Mouse (Mus musculus) urinary bladder, postnatal 25 days (tissue): ENCODE measurements around the gene Iqschfp.

Experiments
- DNase-seq: peaks from one replicate; pipeline ENCODE4 v3.0.0; 2022; ENCODE audit warnings: low spot score

Gene Iqschfp

GRCm38 (mm10) chr3:67892026-67892705 is at the start of gene Iqschfp, which contains the start of gene Iqcj:
Gene Iqschfp (plus strand): TSS chr3:67892232.
Gene Iqcj (plus strand): TSS chr3:67892220.
- DNase-seq: no peak

GRCm38 (mm10) chr3:67852397-67852796 is 39.6 kb upstream of the Iqschfp start:
- no peak for DNase-seq

- no peak for DNase-seq
These were observed 30.5 kb upstream of the Iqschfp start for GRCm38 (mm10) chr3:67861524-67861923.

- DNase-seq: no peak
These were observed 24.5 kb upstream of the Iqschfp start for GRCm38 (mm10) chr3:67867420-67868065.

DNA sequence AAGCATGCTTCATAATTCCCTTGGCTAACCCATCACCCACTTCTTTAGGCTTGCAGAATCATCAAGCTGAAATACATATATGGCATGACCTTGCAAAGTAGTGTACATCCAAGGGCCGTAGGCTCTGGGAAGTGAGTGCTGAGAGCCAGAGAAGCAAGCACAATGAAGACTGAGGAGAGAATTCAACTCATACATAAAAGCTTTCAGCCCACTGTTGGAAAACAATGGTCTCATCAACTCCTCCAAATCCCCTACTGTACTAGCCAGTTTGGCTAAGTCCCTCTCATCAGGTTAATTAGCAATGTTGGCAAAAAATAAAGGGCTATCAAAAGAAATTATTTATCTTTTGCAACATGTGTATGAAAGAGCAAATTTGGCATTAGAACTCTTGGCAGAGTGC is 22.6 kb upstream of the Iqschfp start:
- no peak for DNase-seq

- no peak for DNase-seq
These were observed 14.8 kb upstream of the Iqschfp start for GRCm38 (mm10) chr3:67877253-67877652.

GRCm38 (mm10) chr3:67884335-67884734 is 7.7 kb upstream of the Iqschfp start:
- no peak for DNase-seq

DNA sequence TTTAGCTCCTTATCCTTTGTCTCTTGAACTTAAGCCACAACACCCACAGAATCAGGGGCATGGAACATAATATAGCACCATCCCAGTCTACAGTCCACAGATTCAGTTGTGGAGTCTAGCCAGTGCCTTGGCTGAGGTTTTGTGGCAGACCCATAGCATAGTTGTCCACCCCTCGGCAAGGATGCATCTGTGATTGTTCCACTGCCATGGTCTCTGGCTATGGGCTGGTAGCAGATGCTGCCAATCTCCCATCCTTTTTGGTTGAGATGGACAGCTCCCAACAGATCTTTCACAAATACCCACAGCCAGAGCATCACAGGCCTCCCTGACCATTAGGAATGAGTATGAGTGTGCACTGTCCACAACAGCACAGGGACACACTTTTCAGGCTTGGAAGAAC is 5.9 kb upstream of the Iqschfp start:
- no peak for DNase-seq

GRCm38 (mm10) chr3:67887251-67887650 is 4.8 kb upstream of the Iqschfp start:
- no peak for DNase-seq

DNA sequence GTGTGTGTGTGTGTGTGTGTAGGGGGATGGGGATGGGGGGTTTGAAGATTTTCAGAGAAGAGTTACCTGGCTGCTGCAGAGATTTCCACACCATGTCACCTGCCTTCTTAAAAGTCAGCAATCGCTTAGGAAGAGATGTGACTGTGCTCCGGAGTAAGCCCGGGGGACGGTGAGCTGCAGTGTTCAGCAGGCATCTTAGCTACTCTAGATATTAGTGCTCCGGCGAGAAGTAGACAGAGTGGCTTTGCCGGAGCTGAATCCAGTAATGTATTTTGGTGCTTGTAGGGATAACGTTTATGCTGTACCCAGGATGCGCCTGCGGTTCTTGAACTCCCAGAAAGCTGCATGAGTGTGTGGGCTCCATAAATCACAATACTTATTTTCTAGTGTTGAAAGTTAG is 736 bp downstream of the Iqschfp start:
- no peak for DNase-seq

DNA sequence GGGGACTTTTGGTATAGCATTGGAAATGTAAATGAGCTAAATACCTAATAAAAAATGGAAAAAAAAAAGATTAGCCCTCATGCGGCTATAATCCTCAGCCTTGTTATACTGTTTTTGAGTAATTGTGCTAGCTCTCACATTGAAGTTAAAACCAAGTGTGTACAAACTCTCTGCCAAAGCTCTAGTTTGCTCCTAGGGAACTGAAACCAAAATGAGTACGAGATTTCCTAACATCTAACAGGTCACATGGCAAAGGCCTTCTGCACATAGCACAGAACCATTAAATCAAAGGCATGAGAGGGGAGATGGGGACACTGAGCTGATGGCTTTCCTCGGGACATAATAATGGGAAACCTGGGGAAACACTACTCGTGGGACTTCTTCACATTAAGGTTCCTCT is 10.5 kb downstream of the Iqschfp start:
- no peak for DNase-seq

DNA sequence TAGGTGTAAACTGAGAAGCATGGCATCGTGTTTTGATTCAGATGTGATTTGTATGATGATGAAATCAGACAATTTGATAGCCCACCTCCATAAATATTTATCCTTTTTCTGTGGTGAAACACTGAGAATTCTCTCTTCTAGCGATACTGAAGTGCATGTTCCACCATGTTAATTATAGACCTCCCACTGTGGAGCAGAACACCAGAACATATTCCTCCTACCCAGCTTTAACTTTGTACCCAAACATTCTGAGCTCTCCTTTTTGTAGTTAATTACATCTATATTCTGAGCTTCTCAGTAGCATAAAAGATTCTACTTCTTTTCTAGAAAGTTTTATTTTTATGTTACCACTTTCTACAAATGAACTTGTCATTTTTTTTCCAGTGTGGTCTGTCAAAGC is 16.6 kb downstream of the Iqschfp start:
- DNase-seq: no peak

GRCm38 (mm10) chr3:67918098-67918497 is 26.1 kb downstream of the Iqschfp start:
- DNase-seq: no peak

DNA sequence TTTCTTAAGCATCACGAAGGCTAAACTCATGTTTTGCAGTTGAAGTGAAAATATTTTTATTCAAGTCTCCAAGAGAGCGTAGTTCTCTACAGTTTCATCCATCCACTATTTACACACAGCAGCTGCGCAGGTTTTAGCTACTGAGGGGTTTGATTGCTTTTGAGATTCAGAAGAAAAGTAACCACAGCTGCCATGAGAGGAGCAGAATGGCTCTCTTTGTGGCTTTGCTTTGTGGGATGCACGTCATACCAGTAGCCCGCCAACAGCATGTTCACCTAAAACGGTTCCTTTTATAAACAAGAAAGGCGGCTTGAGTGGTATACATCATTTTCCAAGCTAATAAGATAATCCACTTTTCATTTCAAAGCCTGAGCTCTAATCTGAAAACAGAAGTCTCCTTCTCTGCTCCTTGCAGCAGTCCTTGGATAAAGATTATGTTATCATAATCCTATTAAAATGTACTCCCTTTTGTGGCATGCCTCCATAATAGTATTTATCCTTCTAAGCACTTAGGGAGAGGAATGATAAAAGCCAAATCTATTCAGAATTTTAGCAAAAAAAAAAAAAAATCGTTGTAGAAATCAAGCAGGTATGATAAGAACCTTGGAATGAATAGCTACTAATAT is 26.7 kb downstream of the Iqschfp start:
- no peak for DNase-seq

DNA sequence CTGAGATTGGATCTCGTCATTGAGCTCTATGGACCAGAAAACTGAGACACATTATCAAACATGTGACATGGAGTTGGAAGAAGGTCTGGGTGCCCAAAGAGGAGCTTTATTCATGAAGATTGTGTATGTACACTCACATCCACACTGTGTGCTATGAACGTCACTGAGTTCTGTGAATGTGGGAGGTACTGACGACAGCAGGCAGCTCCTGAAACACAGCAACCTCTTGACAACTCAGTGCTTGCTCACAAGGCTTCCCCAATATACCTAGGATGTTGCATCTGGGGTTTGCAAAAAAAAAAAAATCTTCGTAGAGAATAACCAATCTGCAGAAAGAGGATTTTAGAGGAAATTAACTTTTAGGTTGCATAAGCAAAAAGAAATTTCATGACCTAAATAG is 31.1 kb downstream of the Iqschfp start:
- no peak for DNase-seq

GRCm38 (mm10) chr3:67925453-67925852 is 33.4 kb downstream of the Iqschfp start:
- DNase-seq: no peak

DNA sequence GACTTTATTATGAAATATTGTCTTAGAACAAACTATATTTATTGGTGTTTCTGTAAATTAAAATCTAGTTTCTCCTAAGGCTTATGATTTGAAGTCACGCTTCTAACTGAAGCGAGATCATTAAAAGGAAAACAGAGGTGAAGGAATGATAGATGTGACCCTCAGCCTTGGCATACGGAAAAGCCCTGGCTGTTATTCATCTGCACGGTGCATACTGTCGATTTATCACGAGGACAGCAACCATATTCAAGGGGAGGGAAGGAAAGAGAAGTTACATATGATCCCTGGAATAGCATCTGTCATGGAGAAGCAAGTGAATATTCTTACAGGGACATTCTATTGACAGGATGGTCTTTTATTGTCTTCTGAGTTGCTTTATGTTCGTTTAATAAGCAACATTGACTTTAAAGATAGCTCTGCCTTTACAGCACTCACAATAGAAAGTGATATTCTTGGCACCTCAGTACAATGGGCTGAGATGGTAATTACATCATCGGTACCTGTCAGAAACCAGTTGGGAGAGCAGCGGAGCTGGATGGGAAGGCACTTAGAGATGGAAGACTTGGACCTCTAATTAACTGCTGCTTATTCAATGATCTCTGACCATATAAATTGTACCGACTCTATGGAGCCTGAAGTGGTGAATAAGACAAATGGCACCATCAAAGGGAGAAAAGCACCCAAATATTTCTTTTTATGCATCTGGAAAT is 38.5 kb downstream of the Iqschfp start:
- DNase-seq: no peak

- DNase-seq: no peak
These were observed 39.1 kb downstream of the Iqschfp start for GRCm38 (mm10) chr3:67931181-67931580.

GRCm38 (mm10) chr3:67931914-67932313 is 39.9 kb downstream of the Iqschfp start:
- DNase-seq: no peak

DNA sequence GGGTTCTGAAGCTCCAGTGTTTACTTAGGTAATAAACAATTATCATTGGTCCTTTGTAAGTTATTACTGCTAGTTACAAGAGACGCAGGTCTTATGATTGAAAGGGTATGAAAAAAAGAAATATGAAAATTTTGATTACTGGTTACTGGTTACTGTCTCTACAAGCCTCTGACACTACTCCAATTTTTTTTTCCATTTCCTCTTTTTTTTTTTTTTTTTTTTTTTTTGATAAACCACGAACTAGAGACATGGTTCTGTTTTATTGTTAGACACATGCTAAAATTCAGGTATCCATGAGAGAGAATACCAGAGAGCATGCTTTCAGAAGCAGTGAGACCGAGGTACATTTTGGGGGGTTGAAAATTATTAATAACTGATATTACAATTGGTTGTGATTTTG is 43.8 kb downstream of the Iqschfp start:
- no peak for DNase-seq

DNA sequence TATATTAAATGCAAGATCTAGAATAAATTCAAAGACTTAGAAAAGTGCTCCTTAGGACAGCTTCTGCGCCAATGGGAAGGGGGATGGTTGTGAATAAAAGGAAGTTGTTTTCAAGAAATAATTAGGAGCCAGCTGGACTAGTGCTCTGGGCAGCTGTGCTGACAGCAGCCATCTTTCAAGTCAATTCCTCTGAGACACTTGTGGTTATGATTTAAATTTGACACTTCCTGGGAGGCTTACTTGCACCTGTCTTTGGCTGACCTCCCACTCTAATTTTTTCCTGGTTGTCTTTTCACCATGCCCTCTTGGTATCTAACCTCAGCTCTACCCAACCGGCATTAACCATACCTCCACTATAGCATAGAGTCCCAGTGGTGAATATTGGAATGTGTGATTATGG is 55.0 kb downstream of the Iqschfp start:
- no peak for DNase-seq

DNA sequence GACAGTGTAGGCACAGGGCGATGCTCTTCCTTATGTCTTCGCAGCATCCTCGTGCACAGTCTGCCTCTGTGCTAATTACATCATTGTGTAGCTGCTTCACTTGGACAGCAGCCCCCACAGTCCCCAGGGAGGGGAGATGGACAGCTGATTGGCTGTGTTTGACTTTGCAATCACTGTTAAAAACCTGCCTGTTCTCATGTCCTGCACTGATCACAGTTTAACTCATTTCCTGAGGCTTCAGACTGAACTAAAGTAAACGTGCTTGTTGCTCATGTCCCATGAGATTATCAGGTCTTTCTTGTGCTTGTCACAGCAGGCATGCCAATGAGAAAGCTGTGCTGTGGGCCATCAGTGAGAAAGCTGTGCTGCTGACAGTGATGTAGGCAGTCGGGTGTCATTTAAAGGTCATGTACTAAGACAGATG is 60.5 kb downstream of the Iqschfp start:
- DNase-seq: no peak
